Mouse (Mus musculus): ENCODE data around the gene Clk3.
"Not testable (repeated sequence)": the region's sequence is repeated elsewhere in the genome, so short reads cannot be mapped to it uniquely, and the experiment has no call there.

Clk3 gene

DNA sequence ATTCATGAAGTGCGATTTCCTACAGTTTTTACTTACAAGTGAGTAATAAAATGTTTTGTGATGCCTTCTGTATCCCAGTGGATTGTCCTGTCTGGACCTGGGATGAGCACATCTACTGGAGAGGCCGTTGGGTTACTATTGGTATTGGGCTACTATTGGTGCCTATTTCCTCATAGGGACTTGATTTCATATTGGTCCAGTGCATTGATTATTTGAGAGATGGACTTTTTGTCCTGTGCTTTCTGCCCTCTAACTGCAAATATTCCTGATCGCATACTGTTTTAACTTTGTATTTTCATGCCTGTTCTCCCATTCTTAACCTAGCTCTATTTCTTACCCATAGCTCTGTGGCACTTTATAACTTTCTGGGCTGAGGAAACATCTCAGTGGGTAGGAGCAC is 41.0 kb downstream of the Clk3 start:
- DNase-seq (ENCODE audit: inconsistent ontology term), result no peak

DNA sequence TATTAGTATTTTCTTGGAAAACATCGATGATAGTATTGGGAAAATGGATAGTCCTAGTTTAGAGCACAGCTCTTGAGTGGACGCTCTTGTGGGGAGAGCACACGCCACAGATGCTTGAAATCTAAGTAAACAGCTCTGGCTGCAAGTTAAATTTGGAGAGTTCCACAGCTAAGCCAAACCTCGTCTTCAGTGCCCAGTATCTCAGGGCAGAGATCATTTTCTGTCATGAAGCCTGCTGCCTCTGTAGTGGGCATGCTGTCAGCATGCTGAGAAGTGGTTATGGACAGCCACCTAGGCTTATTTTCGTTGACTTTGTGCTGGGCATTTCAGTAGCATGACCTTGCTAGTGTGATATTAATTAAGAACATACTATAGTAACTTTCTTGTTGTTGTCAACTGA is 41.9 kb downstream of the Clk3 start:
- DNase-seq (ENCODE audit: inconsistent ontology term), result no peak

DNA sequence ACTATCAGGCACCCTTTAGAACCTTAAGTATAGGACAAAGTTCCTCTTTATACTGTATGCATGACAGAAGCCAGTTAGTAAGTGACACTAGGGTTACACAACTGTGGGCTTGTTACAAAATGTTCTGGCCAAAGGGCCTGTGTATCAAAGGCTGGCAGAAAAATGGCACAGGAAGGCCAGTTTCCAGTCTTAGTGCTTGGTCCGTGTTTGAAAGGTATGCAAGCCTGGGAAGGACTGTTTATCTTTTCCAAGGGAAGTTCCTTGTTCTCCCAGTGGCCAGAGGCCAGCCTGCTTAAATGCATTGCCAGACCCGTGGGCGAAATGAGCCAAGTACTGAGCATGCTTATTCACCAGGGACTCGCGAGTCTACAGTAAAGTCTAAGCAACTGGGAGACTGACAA is 42.3 kb downstream of the Clk3 start:
- peak; percentile 83 for DNase-seq (ENCODE audit: inconsistent ontology term)

DNA sequence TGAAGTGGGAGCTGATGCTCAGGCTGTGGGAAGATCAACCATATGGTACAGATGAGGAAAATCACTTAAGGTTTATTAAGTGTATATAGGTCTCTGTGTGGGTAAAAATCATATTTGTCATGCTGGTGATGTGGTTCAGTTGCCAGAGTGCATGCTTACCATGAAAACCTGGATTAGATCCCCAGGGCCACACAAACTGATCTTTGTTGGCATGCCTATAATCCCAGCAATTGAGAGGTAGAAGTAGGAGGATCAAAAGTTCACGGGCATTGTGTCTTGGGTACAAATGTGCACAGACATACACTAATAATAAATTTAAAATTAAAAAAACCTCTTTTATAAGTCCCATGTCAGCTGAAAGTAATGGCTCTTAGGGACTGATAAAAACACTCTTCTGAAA is 43.3 kb downstream of the Clk3 start:
- DNase-seq (ENCODE audit: inconsistent ontology term), result no peak

DNA sequence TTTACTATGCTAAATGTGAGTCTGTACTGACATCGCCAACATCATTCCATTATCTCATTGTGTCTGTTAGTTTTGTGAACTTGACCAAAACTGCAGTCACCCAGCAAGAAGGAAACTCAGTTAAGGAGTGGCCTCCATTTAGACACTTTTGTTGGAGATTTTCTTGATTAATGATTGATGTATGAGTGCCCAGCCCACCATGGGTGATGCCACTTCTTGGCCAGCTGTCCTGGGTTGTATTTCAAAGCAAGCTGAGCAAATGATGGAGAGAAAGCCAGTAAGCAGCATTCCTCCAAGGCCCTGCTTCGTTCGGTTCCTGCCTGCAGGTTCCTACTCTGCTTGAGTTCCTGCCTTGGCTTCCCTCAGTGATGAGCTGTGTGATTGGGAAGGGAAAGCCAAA is 44.9 kb downstream of the Clk3 start:
- DNase-seq (ENCODE audit: inconsistent ontology term), result no peak

DNA sequence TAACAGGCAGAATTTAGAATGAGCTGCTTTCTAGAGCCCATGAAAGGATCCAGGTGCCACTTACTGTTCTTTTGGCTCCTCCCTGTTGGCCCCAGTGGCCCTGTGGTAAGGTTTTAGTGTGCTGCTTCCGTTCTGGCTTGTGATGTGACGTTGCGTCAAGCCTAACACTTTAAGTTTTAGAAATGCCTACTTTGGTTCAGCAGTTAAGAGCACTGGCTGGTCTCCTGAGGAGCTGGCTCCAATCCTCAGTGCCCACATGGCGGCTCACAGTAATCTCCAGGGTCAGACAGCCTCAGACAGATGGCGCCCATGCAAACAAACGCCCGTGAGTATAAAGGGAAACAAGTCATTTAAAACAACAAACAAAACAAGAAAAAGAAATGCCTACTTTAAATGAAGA is 47.3 kb downstream of the Clk3 start:
- DNase-seq (ENCODE audit: inconsistent ontology term), result no peak

DNA sequence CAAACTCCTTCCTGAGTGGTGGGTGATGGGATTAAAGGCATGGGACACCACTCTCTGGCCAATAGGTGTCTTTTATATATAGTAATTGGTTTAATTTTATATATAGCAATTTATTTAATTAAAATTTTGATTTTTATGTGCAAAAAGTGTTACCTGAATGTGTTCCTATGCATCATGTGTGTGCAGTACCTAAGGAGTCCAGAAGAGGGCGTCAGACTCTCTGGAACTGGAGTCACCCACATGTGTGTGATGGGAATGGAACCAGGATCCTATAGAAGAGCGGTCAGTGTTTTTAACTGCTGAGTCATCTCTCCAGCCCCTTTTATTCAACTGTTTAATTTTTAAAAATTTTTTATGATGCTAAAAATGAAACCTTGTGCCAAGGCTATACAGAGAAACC is 53.5 kb downstream of the Clk3 start:
- DNase-seq (ENCODE audit: inconsistent ontology term), result no peak

DNA sequence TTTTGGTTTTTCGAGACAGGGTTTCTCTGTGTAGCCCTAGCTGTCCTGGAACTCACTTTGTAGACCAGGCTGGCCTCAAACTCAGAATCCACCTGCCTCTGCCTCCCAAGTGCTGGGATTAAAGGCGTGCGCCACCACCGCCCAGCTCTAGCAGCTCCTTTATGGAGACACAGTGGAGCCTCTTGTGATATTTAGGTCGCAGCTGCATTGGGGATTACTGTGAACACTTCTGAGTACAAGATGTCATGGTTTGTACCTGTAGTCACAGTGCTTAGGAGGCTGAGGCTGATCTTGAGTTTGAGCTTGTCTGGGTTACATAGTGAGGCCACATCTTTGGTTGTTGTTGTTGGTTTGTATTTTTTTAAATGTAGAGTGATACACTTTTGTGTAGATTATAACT is 55.4 kb downstream of the Clk3 start:
- DNase-seq (ENCODE audit: inconsistent ontology term), result not testable (repeated sequence)

DNA sequence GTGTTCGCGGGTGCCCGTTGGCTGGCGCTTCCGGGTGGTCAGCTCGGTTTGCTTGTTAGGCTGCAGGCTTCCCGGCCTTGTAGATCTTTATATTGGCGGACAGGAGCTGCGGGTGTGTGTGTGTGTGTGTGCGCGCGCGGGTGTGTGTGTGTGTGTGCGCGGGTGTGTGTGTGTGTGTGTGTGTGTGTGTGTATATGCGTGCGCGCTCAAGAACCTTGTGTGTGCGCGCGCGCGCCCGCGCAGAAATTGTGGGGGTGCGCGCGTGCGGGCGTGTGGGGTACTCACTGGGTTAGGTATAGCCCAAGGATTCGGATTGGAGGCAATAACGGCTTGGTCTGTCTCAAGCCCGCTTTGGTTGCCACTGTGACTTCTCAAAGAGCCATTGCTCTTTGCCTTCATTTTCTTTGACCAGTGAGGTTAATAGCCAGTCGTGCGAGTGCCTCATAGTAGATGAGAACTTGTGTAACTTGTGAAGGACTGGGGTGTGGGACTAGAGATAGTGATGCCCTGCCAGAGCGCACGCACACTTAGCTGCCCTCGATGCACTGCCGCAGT is 56.9 kb downstream of the Clk3 start:
- peak; percentile 65 for DNase-seq (ENCODE audit: inconsistent ontology term)

DNA sequence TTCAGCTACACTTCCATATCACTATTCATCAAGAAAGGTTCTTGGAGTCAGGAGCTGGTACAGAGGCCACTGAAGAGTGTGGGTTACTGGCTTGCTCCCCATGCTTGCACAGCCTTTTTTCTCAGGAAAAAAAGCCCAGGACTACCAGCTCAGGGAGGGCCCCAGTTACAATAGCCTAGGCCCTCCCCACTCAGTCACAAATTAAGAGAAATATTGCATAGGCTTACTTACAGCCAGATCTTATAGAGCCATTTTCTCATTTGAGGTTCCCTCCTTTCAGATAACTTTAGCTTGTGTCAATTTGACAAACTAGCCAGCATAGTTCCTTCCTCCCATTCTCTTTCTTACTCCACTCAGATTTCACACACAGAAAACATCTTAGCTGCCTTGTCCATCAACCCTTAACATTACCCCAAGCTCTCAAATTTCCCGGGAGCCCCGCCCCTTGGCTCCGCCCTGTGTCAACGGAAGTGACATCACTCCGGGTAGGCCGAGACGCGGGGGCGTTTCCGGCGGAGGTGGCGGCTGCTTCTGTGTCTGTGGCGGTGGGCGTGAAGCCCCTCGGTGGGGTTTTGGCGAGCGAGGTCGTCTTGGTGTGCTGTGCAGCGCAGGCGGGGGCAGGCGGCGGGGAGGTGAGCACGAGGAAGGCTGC is 57.5 kb downstream of the Clk3 start, which contains the start of gene Edc3:
Gene Edc3 (plus strand): TSS at position 473 of the 652 bp plus-strand sequence.
- peak; percentile 94 for DNase-seq (ENCODE audit: inconsistent ontology term)

DNA sequence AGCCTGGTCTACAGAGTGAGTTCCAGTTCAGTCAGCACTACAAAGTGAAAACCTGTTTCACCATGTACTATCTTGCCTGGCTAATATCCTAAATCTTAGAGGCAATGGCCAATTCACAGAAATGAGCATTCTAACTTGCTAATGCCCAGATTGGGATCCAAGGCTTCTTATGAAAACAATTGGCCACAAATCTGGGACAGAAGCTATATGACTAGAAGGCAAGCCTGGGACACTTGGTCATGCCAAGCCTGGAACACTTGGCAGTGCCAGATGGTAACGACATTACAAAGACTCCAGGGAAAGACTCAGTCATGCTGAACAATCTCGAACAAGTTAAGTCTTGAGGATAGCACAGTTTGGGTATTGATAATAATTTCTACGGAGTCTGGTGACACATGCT is 59.2 kb downstream of the Clk3 start:
- no peak for DNase-seq (ENCODE audit: inconsistent ontology term)
